2 mouse cellular contexts compared by ENCODE assay signal in genomic region chr2:136891951-136892371, GRCm38 (mm10).
TF ChIP-seq lines count a peak whose summit lies in the region.

No protein-coding gene starts in this region.

TF ChIP-seq in C2C12, 6 proteins besides CTCF, POLR2A, EP300 and RAD21 (continued from another document):
- no peak for TF ChIP-seq FOSL1 (IDR thresholded peaks at IDR 0.05; ENCODE audit: insufficient read depth, low read length, poor library complexity, severe bottlenecking)
- TF ChIP-seq MAX (IDR thresholded peaks at IDR 0.05): no peak
- no peak for TF ChIP-seq MYOD1 (IDR thresholded peaks at IDR 0.05; ENCODE audit: control insufficient read depth, insufficient read length, low read depth)
- TF ChIP-seq MYOG (IDR thresholded peaks at IDR 0.05; ENCODE audit: control insufficient read depth, extremely low read depth, insufficient read length): no peak
- no peak for TF ChIP-seq CEBPB (IDR thresholded peaks at IDR 0.05; ENCODE audit: low read depth)

TF ChIP-seq in myocyte, 11 proteins besides CTCF, POLR2A, EP300 and RAD21 (continued from another document):
- no peak for TF ChIP-seq CEBPB (IDR thresholded peaks at IDR 0.05; ENCODE audit: insufficient read depth, poor library complexity, severe bottlenecking)
- no peak for TF ChIP-seq TCF12 (IDR thresholded peaks at IDR 0.05; ENCODE audit: insufficient read depth, poor library complexity, severe bottlenecking)
- TF ChIP-seq POLR2AphosphoS2 (IDR thresholded peaks at IDR 0.05; ENCODE audit: insufficient read length, low read depth): peak; percentile 57
- no peak for TF ChIP-seq TCF3 (IDR thresholded peaks at IDR 0.05; ENCODE audit: insufficient read length, low read depth)
- no peak for TF ChIP-seq USF1 (IDR thresholded peaks at IDR 0.05; ENCODE audit: low read depth)
